In genomic region chr2:158233106-158233505, GRCm38 (mm10) we compare ENCODE assay signal across 1 mouse cellular context.
TF ChIP-seq lines count a peak whose summit lies in the region.

No protein-coding gene starts in this region.

TF ChIP-seq in MEL, 35 proteins besides CTCF, POLR2A, EP300 and RAD21 (continued from another document):
- TF ChIP-seq USF2 (IDR thresholded peaks at IDR 0.05; ENCODE audit: borderline replicate concordance in 1 of 2, insufficient read depth in 1 of 2, low read depth in 1 of 2, low read length in 2 of 2) = no peak
- no peak for TF ChIP-seq USF1 (IDR thresholded peaks at IDR 0.05; ENCODE audit: low read depth, low read length)
